ENCODE assay signal across 9 mouse cellular contexts in the genomic region with DNA sequence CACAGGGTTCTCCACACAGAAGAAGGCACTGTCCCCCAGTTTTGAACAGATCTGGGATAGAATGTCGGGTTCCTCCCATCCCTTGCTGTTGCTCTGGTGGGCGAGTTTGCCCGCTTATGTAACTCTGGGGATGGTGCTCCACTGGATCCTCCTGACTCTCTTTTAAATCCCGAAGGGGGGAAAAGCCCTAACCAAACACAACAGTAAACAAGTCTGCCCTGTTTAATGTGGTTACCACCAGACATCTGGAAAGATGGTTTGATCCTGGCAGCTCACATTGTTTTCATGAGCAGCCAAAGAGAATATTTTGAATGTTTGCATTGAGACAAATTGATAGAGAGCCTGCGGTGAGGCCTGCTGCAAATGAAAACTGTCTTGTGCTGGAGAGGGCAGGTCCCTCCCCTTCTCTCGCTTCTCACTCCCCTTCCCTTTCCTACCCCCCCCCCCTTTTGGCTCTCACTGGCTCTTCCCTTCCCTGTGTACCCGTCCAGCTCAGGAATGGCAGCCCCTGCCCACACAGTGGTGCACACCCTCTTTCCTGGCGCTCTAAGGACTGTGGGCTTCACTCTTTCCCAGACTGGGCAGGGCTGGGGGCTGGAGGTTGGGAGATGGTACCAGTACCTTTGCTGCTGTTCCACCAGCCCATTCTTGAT. TPM values are rescaled to one million over a fixed set of nuclear protein-coding genes. Genes with fewer than 3 reads are reported as not detected.
DNase-seq lines count a peak whose midpoint lies in the region; ATAC-seq lines count a peak whose summit lies in the region.
"Had no signal": no experiment of that assay in that cellular context is flagged by ENCODE, and none has a peak within 500 bp of the region (broad histone marks: within the 10 kb centered on the region; RNA-seq: fewer than 3 reads in every experiment).

No protein-coding gene starts in this region.

- ATAC-seq in heart, embryonic 14.5 days (ENCODE audit: insufficient number of reproducible peaks, insufficient read depth, low FRiP score, low read depth), result no peak
- ATAC-seq in midbrain, embryonic 15.5 days (replicated peaks), result no peak
- ATAC-seq in embryonic facial prominence, embryonic 14.5 days (ENCODE audit: low read depth), result no peak
- ATAC-seq in liver, embryonic 15.5 days (ENCODE audit: insufficient read depth), result no peak

- peak overlapping the region; percentile 53 to 79 for H3K27ac ChIP-seq in heart, embryonic 14.5 days (replicated peaks in 1 of 2; ENCODE audit: control insufficient read depth in 1 of 2, insufficient read depth in 1 of 2, low read depth in 2 of 2, low read length in 2 of 2)
- no peak overlapping the region for H3K27ac ChIP-seq in midbrain, embryonic 10.5 days (replicated peaks)
- H3K27ac ChIP-seq in midbrain, embryonic 15.5 days, result no peak overlapping the region
- H3K27ac ChIP-seq in embryonic facial prominence, embryonic 14.5 days (replicated peaks; ENCODE audit: low read depth, low read length), result peak overlapping the region; percentile 91
- no peak overlapping the region for H3K27ac ChIP-seq in liver, embryonic 15.5 days (replicated peaks)
- H3K27ac ChIP-seq: liver, embryonic 14.5 days had no signal

- DNase-seq in heart, postnatal 10 days, result no peak
- DNase-seq in midbrain, embryonic 10.5 days (ENCODE audit: low spot score), result peak; percentile 42
- peak; percentile 73 for DNase-seq in embryonic facial prominence, embryonic 14.5 days (ENCODE audit: low spot score)
- DNase-seq in cerebellum, adult 9-10 months, result no peak
- no peak for DNase-seq in layer of hippocampus, postnatal 36 days

- intact Hi-C loops in heart, postnatal 10 days (cut with DNase I), result loop anchor here (5.0 kb wide), 1 partner anchor 137 kb away; no protein-coding TSS in a partner anchor

- no peak overlapping the region for H3K9ac ChIP-seq in heart, embryonic 14.5 days (ENCODE audit: low read length)
- no peak overlapping the region for H3K9ac ChIP-seq in midbrain, embryonic 15.5 days
- H3K9ac ChIP-seq in embryonic facial prominence, embryonic 14.5 days (ENCODE audit: low read depth, low read length), result no peak overlapping the region
- H3K9ac ChIP-seq in liver, embryonic 15.5 days, result no peak overlapping the region
- H3K9ac ChIP-seq: liver, embryonic 14.5 days had no signal

- H3K36me3 ChIP-seq in heart, embryonic 14.5 days (ENCODE audit: control insufficient read depth, insufficient read depth, low read length), result no peaks in the 10 kb centered on the region
- no peaks in the 10 kb centered on the region for H3K36me3 ChIP-seq in midbrain, embryonic 10.5 days
- no peaks in the 10 kb centered on the region for H3K36me3 ChIP-seq in midbrain, embryonic 15.5 days (replicated peaks)
- no peaks in the 10 kb centered on the region for H3K36me3 ChIP-seq in embryonic facial prominence, embryonic 14.5 days (ENCODE audit: control insufficient read depth, insufficient read depth, low read length)
- no peaks in the 10 kb centered on the region for H3K36me3 ChIP-seq in liver, embryonic 15.5 days (replicated peaks)

- peak overlapping the region in 1 of 2 experiments; percentile 55; a peak in 1 of 4 replicates for H3K4me3 ChIP-seq in heart, embryonic 14.5 days (ENCODE audit: control insufficient read depth in 1 of 2, insufficient read depth in 1 of 2, low read depth in 1 of 2, low read length in 2 of 2)
- peak overlapping the region; percentile 71; the same call in 1 of the 2 replicates for H3K4me3 ChIP-seq in midbrain, embryonic 10.5 days
- no peak overlapping the region for H3K4me3 ChIP-seq in midbrain, embryonic 15.5 days
- peak overlapping the region; percentile 14; the same call in 1 of the 2 replicates for H3K4me3 ChIP-seq in embryonic facial prominence, embryonic 14.5 days (ENCODE audit: low read depth, low read length)
- H3K4me3 ChIP-seq in liver, embryonic 15.5 days (replicated peaks), result no peak overlapping the region; the same call in 1 of the 2 replicates

- peaks cover 58% of the 10 kb centered on the region for H3K27me3 ChIP-seq in heart, embryonic 14.5 days (ENCODE audit: control insufficient read depth, insufficient read depth, low read length)
- peaks cover 100% of the 10 kb centered on the region for H3K27me3 ChIP-seq in midbrain, embryonic 10.5 days (ENCODE audit: low read depth, poor library complexity, severe bottlenecking)
- peaks cover 71% of the 10 kb centered on the region for H3K27me3 ChIP-seq in midbrain, embryonic 15.5 days (replicated peaks)
- peaks cover 29% of the 10 kb centered on the region; the same call in 1 of the 2 replicates for H3K27me3 ChIP-seq in embryonic facial prominence, embryonic 14.5 days (replicated peaks; ENCODE audit: control insufficient read depth, insufficient read depth, low read length)
- H3K27me3 ChIP-seq in liver, embryonic 15.5 days, result peaks cover 98% of the 10 kb centered on the region

- 15% methylated on average over 8 of the region's 8 CpGs for WGBS in heart, embryonic 14.5 days
- 2% methylated on average over 8 of the region's 8 CpGs for WGBS in midbrain, embryonic 10.5 days
- 7% methylated on average over 8 of the region's 8 CpGs for WGBS in midbrain, embryonic 15.5 days
- WGBS in embryonic facial prominence, embryonic 14.5 days, result 13% methylated on average over 7 of the region's 8 CpGs
- WGBS in liver, embryonic 15.5 days (ENCODE audit: insufficient replicate concordance), result 18% methylated on average over 8 of the region's 8 CpGs

- peaks cover 22 to 36% of the 10 kb centered on the region in 2 experiments for H3K4me1 ChIP-seq in heart, embryonic 14.5 days (ENCODE audit: control insufficient read depth in 2 of 2, insufficient read depth in 2 of 2, low read length in 2 of 2)
- peaks cover 84% of the 10 kb centered on the region for H3K4me1 ChIP-seq in midbrain, embryonic 10.5 days
- H3K4me1 ChIP-seq in midbrain, embryonic 15.5 days, result peaks cover 47% of the 10 kb centered on the region
- peaks cover 55% of the 10 kb centered on the region for H3K4me1 ChIP-seq in embryonic facial prominence, embryonic 14.5 days (ENCODE audit: control insufficient read depth, insufficient read depth, low read length)
- H3K4me1 ChIP-seq in liver, embryonic 15.5 days (replicated peaks), result peaks cover 34% of the 10 kb centered on the region

- H3K9me3 ChIP-seq in heart, embryonic 14.5 days (ENCODE audit: control insufficient read depth, low read length), result no peaks in the 10 kb centered on the region
- H3K9me3 ChIP-seq in midbrain, embryonic 10.5 days (replicated peaks), result no peaks in the 10 kb centered on the region
- no peaks in the 10 kb centered on the region for H3K9me3 ChIP-seq in midbrain, embryonic 15.5 days
- no peaks in the 10 kb centered on the region for H3K9me3 ChIP-seq in embryonic facial prominence, embryonic 14.5 days (ENCODE audit: control insufficient read depth, low read length)
- no peaks in the 10 kb centered on the region for H3K9me3 ChIP-seq in liver, embryonic 15.5 days (replicated peaks)

- H3K4me2 ChIP-seq in heart, embryonic 14.5 days (ENCODE audit: low read length), result peak overlapping the region; percentile 79
- H3K4me2 ChIP-seq in midbrain, embryonic 15.5 days, result no peak overlapping the region
- H3K4me2 ChIP-seq in embryonic facial prominence, embryonic 14.5 days (ENCODE audit: low read depth, low read length), result peak overlapping the region; percentile 88
- H3K4me2 ChIP-seq in liver, embryonic 15.5 days, result peak overlapping the region; percentile 73; the same call in 1 of the 2 replicates

RNA-seq across cellular contexts. Expression of gene Fli1, which starts 1.4 kb away (rescaled TPM):
- polyA plus RNA-seq in heart, embryonic 14.5 days (2014; fragmentation: Nextera tagmentation; extraction: Ambion mirVana), result 20.6 and 22.4 TPM in 2 replicates
- 10 to 100 TPM; 41.1 to 47.5 TPM for total RNA-seq in heart, postnatal 10 days (2021)
- 13.9 and 17.6 TPM in 2 replicates for polyA plus RNA-seq in midbrain, embryonic 10.5 days (2016; fragmentation: Nextera tagmentation; extraction: Ambion mirVana)
- 7.9 and 8.1 TPM in 2 replicates for polyA plus RNA-seq in midbrain, embryonic 15.5 days (2015; fragmentation: Nextera tagmentation; extraction: Ambion mirVana)
- 18.8 and 22.9 TPM in 2 replicates for polyA plus RNA-seq in embryonic facial prominence, embryonic 14.5 days (2014; fragmentation: Nextera tagmentation; extraction: Ambion mirVana)
- 8.1 and 9.1 TPM in 2 replicates for polyA plus RNA-seq in liver, embryonic 15.5 days (2015; fragmentation: Nextera tagmentation; extraction: Ambion mirVana)
- total RNA-seq in layer of hippocampus, postnatal 36 days (2021), result 1 to 10 TPM; 5.4 to 6.3 TPM

Comparison
In these comparisons a context has a peak if more than half of its experiments do, and no peak if none do; other contexts are left out.
1. H3K4me3 ChIP-seq: peak in midbrain, embryonic 10.5 days (single experiment) and embryonic facial prominence, embryonic 14.5 days (single experiment); none in midbrain, embryonic 15.5 days (single experiment) and liver, embryonic 15.5 days (single experiment).
2. H3K27ac ChIP-seq: peak in heart, embryonic 14.5 days (2 of 2) and embryonic facial prominence, embryonic 14.5 days (single experiment); none in midbrain, embryonic 10.5 days (single experiment), midbrain, embryonic 15.5 days (single experiment) and liver, embryonic 15.5 days (single experiment).
3. DNase-seq: peak in midbrain, embryonic 10.5 days (single experiment) and embryonic facial prominence, embryonic 14.5 days (single experiment); none in heart, postnatal 10 days (0 of 2), cerebellum, adult 9-10 months (single experiment) and layer of hippocampus, postnatal 36 days (0 of 2).